Mouse (Mus musculus): ENCODE measurements around the gene Galnt6. TPM values are rescaled to one million over a fixed set of nuclear protein-coding genes. Genes with fewer than 3 reads are reported as not detected.

Gene Galnt6
- polyA plus RNA-seq, 2 experiments = 0.47 to 0.84 TPM

DNA sequence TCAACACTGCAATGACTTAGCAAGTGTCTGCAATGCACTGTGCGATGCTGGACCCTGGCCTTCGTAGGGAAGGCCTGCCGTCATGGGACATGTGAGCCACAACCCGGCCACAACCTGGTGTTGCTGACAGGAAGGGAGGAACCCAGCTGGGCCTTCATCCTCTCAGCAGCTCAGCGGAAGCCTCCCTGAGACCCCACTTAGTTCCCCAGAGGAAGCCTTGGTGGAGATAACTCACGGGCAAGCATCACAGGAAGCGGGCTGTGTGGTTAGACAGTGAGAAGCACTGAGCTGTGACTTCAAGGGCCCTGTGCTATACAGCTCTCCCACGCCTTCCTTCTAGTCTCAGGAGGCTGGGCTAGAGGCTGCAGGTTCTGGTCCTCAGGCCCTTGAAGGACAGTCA lies 22.9 kb downstream of the Galnt6 start:
- ATAC-seq (ENCODE audit: insufficient read depth) = peak; percentile 48; the same call in 1 of the 2 replicates
- Histone ChIP-seq H3K4me3 (ENCODE audit: insufficient read depth in 1 of 2, low read depth in 2 of 2, low read length in 2 of 2) (no peak overlapping the region), H3K4me1 (replicated peaks; ENCODE audit: control insufficient read depth in 2 of 2, insufficient read depth in 2 of 2, low read length in 1 of 2) (peaks cover 3 to 12% of the 10 kb centered on the region in 2 experiments), H3K9me3 (ENCODE audit: control insufficient read depth, low read length) (no peaks in the 10 kb centered on the region), H3K27me3 (ENCODE audit: control insufficient read depth, insufficient read depth, low read length) (no peaks in the 10 kb centered on the region; the same call in 1 of the 2 replicates), H3K9ac (replicated peaks) (no peak overlapping the region), H3K36me3 (replicated peaks; ENCODE audit: control insufficient read depth, insufficient read depth, low read depth) (no peaks in the 10 kb centered on the region), H3K27ac (no peak overlapping the region), H3K4me2 (ENCODE audit: low read depth) (no peak overlapping the region)
- peak in 1 of 3 experiments; percentile 12 for DNase-seq (ENCODE audit: low read depth in 3 of 3, low spot score in 3 of 3)
- 16% methylated on average over 8 of the region's 8 CpGs for WGBS (ENCODE audit: insufficient replicate concordance)
- TF ChIP-seq CTCF (IDR thresholded peaks at IDR 0.05; ENCODE audit: low read depth) = no peak
- TF ChIP-seq EP300 (IDR thresholded peaks at IDR 0.05; ENCODE audit: low read depth) = no peak

DNA sequence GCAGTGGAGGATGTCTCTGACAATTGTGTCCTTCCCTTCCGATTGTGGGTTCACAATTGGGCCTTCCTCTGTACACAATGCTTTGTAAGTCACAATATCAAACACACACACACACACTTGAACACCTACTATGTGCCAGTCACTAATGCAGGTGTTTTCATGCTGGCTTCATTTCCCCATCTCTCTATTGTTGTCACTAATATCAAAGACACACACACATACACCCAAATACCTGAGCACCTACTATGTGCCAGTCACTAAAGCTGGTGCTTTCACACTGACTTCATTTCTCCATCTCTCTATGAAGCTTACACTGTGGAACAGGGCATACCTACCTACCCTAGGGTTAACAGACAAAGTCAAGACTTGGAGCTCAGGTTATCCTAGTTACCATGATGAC lies 23.8 kb downstream of the Galnt6 start:
- Histone ChIP-seq H3K27me3 (ENCODE audit: control insufficient read depth, insufficient read depth, low read length) (no peaks in the 10 kb centered on the region; the same call in 1 of the 2 replicates), H3K9ac (replicated peaks) (no peak overlapping the region), H3K4me3 (ENCODE audit: insufficient read depth in 1 of 2, low read depth in 2 of 2, low read length in 2 of 2) (no peak overlapping the region), H3K27ac (no peak overlapping the region), H3K36me3 (replicated peaks; ENCODE audit: control insufficient read depth, insufficient read depth, low read depth) (no peaks in the 10 kb centered on the region), H3K9me3 (ENCODE audit: control insufficient read depth, low read length) (no peaks in the 10 kb centered on the region), H3K4me2 (ENCODE audit: low read depth) (no peak overlapping the region), H3K4me1 (replicated peaks; ENCODE audit: control insufficient read depth in 2 of 2, insufficient read depth in 2 of 2, low read length in 1 of 2) (peaks cover 9 to 19% of the 10 kb centered on the region in 2 experiments)
- TF ChIP-seq EP300 (IDR thresholded peaks at IDR 0.05; ENCODE audit: low read depth) (no peak), CTCF (IDR thresholded peaks at IDR 0.05; ENCODE audit: low read depth) (no peak)
- no peak for DNase-seq (ENCODE audit: low read depth in 3 of 3, low spot score in 3 of 3)
- WGBS (ENCODE audit: insufficient replicate concordance) = 59% methylated on average over 1 of the region's 1 CpGs
- ATAC-seq (ENCODE audit: insufficient read depth) = no peak

GRCm38 (mm10) chr15:100703913-100704312 lies 25.3 kb downstream of the Galnt6 start:
- no peak overlapping the region for H3K4me2 ChIP-seq (ENCODE audit: low read depth)
- 26% methylated on average over 17 of the region's 17 CpGs for WGBS (ENCODE audit: insufficient replicate concordance)

GRCm38 (mm10) chr15:100701856-100702255 lies 27.3 kb downstream of the Galnt6 start:
- H3K36me3 ChIP-seq (replicated peaks; ENCODE audit: control insufficient read depth, insufficient read depth, low read depth) = no peaks in the 10 kb centered on the region
- no peaks in the 10 kb centered on the region; the same call in 1 of the 2 replicates for H3K27me3 ChIP-seq (ENCODE audit: control insufficient read depth, insufficient read depth, low read length)
- ATAC-seq (ENCODE audit: insufficient read depth) (no peak), DNase-seq (ENCODE audit: low read depth in 3 of 3, low spot score in 3 of 3) (no peak)
- peaks cover 9 to 17% of the 10 kb centered on the region in 2 experiments for H3K4me1 ChIP-seq (replicated peaks; ENCODE audit: control insufficient read depth in 2 of 2, insufficient read depth in 2 of 2, low read length in 1 of 2)
- H3K27ac ChIP-seq = no peak overlapping the region
- TF ChIP-seq EP300 (IDR thresholded peaks at IDR 0.05; ENCODE audit: low read depth) (no peak), CTCF (IDR thresholded peaks at IDR 0.05; ENCODE audit: low read depth) (no peak)
- peak overlapping the region; percentile 22 for H3K4me2 ChIP-seq (ENCODE audit: low read depth)
- no peak overlapping the region for H3K4me3 ChIP-seq (ENCODE audit: insufficient read depth in 1 of 2, low read depth in 2 of 2, low read length in 2 of 2)
- no peak overlapping the region for H3K9ac ChIP-seq (replicated peaks)
- 30% methylated on average over 6 of the region's 6 CpGs for WGBS (ENCODE audit: insufficient replicate concordance)
- no peaks in the 10 kb centered on the region for H3K9me3 ChIP-seq (ENCODE audit: control insufficient read depth, low read length)

More at GRCm38 (mm10) chr15:100703913-100704312, 25.3 kb downstream of the Galnt6 start:
- Histone ChIP-seq H3K4me3 (ENCODE audit: insufficient read depth in 1 of 2, low read depth in 2 of 2, low read length in 2 of 2) (no peak overlapping the region), H3K9me3 (ENCODE audit: control insufficient read depth, low read length) (no peaks in the 10 kb centered on the region), H3K27ac (no peak overlapping the region), H3K4me1 (replicated peaks; ENCODE audit: control insufficient read depth in 2 of 2, insufficient read depth in 2 of 2, low read length in 1 of 2) (peaks cover 9 to 21% of the 10 kb centered on the region in 2 experiments), H3K9ac (replicated peaks) (no peak overlapping the region), H3K27me3 (ENCODE audit: control insufficient read depth, insufficient read depth, low read length) (no peaks in the 10 kb centered on the region; the same call in 1 of the 2 replicates), H3K36me3 (replicated peaks; ENCODE audit: control insufficient read depth, insufficient read depth, low read depth) (no peaks in the 10 kb centered on the region)
- DNase-seq (ENCODE audit: low read depth in 3 of 3, low spot score in 3 of 3) = no peak
- no peak for ATAC-seq (ENCODE audit: insufficient read depth)
- TF ChIP-seq EP300 (IDR thresholded peaks at IDR 0.05; ENCODE audit: low read depth) (no peak), CTCF (IDR thresholded peaks at IDR 0.05; ENCODE audit: low read depth) (no peak)

- 18% methylated on average over 10 of the region's 10 CpGs for WGBS (ENCODE audit: insufficient replicate concordance)
- Histone ChIP-seq H3K4me2 (ENCODE audit: low read depth) (no peak overlapping the region), H3K27ac (no peak overlapping the region)
Measured at GRCm38 (mm10) chr15:100701108-100701507, 28.1 kb downstream of the Galnt6 start.

More at GRCm38 (mm10) chr15:100701108-100701507, 28.1 kb downstream of the Galnt6 start:
- H3K9ac ChIP-seq (replicated peaks) = 0 out of 2 replicates have a peak overlapping the region, but pooled peaks have one; percentile 9
- no peak overlapping the region for H3K4me3 ChIP-seq (ENCODE audit: insufficient read depth in 1 of 2, low read depth in 2 of 2, low read length in 2 of 2)
- H3K9me3 ChIP-seq (ENCODE audit: control insufficient read depth, low read length) = no peaks in the 10 kb centered on the region
- no peaks in the 10 kb centered on the region for H3K36me3 ChIP-seq (replicated peaks; ENCODE audit: control insufficient read depth, insufficient read depth, low read depth)
- TF ChIP-seq EP300 (IDR thresholded peaks at IDR 0.05; ENCODE audit: low read depth) (no peak), CTCF (IDR thresholded peaks at IDR 0.05; ENCODE audit: low read depth) (no peak)
- no peaks in the 10 kb centered on the region; the same call in 1 of the 2 replicates for H3K27me3 ChIP-seq (ENCODE audit: control insufficient read depth, insufficient read depth, low read length)
- ATAC-seq (ENCODE audit: insufficient read depth) (no peak), DNase-seq (ENCODE audit: low read depth in 3 of 3, low spot score in 3 of 3) (no peak)
- H3K4me1 ChIP-seq (replicated peaks; ENCODE audit: control insufficient read depth in 2 of 2, insufficient read depth in 2 of 2, low read length in 1 of 2) = peaks cover 9 to 15% of the 10 kb centered on the region in 2 experiments
